Mouse (Mus musculus) CD4-positive helper T cell, adult 2 months (primary cell): ENCODE results near the gene Hdac4.

ENCODE experiments used
- DNase-seq: peaks from one replicate; pipeline ENCODE4 v3.0.0-alpha.2; 2012; ENCODE audit warnings: low read depth, missing footprints, low spot score

The Hdac4 gene

GRCm38 (mm10) chr1:92195360-92196149 is at the start of gene Hdac4:
Gene Hdac4 (minus strand): TSS chr1:92195699.
- no peak for DNase-seq

- DNase-seq, result no peak
Measured at GRCm38 (mm10) chr1:92243549-92243948, 48.0 kb upstream of the Hdac4 start.

- no peak for DNase-seq
Measured at GRCm38 (mm10) chr1:92240072-92240471, 44.6 kb upstream of the Hdac4 start.

- peak; percentile 58 for DNase-seq
Measured at GRCm38 (mm10) chr1:92235600-92235999, 40.1 kb upstream of the Hdac4 start.

GRCm38 (mm10) chr1:92225297-92225696 is 29.8 kb upstream of the Hdac4 start:
- DNase-seq, result no peak

GRCm38 (mm10) chr1:92223956-92224891 is 28.7 kb upstream of the Hdac4 start:
- no peak for DNase-seq

GRCm38 (mm10) chr1:92216710-92217109 is 21.2 kb upstream of the Hdac4 start:
- no peak for DNase-seq

- no peak for DNase-seq
Measured at GRCm38 (mm10) chr1:92215996-92216630, 20.6 kb upstream of the Hdac4 start.

GRCm38 (mm10) chr1:92215131-92215638 is 19.7 kb upstream of the Hdac4 start:
- no peak for DNase-seq

- DNase-seq, result no peak
Measured at GRCm38 (mm10) chr1:92212003-92212750, 16.7 kb upstream of the Hdac4 start.

- no peak for DNase-seq
Measured at GRCm38 (mm10) chr1:92202639-92203352, 7.3 kb upstream of the Hdac4 start.

- peak; percentile 54 for DNase-seq
Measured at GRCm38 (mm10) chr1:92190463-92190862, 5.0 kb downstream of the Hdac4 start.

GRCm38 (mm10) chr1:92187137-92187536 is 8.4 kb downstream of the Hdac4 start:
- DNase-seq, result no peak

GRCm38 (mm10) chr1:92184600-92184999 is 10.9 kb downstream of the Hdac4 start:
- no peak for DNase-seq

GRCm38 (mm10) chr1:92183101-92183790 is 12.3 kb downstream of the Hdac4 start:
- DNase-seq, result peak; percentile 39

- DNase-seq, result no peak
Measured at GRCm38 (mm10) chr1:92181970-92182369, 13.5 kb downstream of the Hdac4 start.

- peak; percentile 100 for DNase-seq
Measured at GRCm38 (mm10) chr1:92180141-92181137, 15.1 kb downstream of the Hdac4 start.

- DNase-seq, result no peak
Measured at GRCm38 (mm10) chr1:92179489-92180006, 16.0 kb downstream of the Hdac4 start.
